Mouse (Mus musculus) spleen, postnatal 36 days (tissue): Measurements from ENCODE around the gene Cnot8.

ENCODE experiments used
- DNase-seq, 2 experiments: peaks; one replicate each; pipeline ENCODE4 v3.0.0; 2022; ENCODE audit warnings: low spot score in 2 of 2, mixed read lengths in 1 of 2

Cnot8 gene

GRCm38 (mm10) chr11:58103344-58103653 lies 654 bp upstream of the Cnot8 start:
- DNase-seq: peak in 1 of 2 experiments; percentile 4

DNA sequence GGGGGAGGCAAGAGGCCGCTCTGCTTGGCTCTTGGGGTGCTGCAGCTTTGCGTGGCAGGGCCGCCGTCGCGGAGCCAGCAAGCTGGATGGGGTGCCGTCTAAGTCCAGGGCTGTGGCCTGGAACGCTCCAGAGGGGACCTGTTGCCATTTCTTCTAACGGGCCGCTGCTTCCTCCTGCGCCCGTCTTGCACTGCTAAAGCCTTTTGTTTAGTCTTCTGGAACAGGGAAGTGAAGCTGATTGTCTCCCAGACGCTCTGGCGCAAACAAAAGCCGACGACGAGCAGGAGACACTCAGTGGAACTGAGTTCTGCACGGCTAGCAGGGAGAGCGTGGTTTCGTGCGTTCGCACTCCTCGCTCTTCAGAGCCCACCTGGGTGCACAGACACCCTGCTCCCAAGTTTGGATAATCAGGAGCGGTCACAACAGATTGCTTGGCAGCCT lies 418 bp downstream of the Cnot8 start:
- peak; percentile 48 to 62 for DNase-seq

- no peak for DNase-seq
Measured at GRCm38 (mm10) chr11:58107009-58107408, 3.1 kb downstream of the Cnot8 start.

DNA sequence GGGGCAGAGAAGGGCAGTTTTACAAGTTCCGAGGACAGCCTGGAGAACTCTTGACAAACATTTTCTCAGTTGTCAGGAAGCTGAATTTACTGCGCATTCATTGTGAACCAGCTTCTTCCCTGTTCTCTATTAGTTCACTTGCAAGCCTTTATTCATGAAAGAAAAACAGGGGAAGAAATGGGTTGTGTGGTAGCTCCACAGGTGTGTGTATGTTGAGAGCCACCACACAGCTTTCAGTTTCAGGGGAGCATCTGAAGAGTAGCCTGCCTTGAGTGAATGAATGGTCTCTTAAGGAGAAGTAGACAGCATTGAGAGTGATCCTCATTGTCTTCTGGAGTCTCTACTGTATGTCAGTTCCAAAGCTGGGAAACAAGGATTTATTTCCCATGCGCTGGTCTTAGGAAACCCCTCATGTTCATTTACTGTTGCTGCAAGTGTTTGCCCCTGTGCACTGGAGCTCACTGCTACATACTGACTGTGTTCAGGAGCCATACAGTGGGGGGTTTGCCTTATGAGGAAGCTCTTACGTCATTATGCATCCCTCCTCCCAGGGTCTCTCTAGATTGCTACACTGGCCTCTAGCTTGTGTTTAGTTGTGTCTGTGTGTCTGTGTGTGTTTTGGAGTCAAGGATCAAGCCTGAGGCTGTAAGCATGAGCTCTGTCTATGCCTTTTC lies 3.8 kb downstream of the Cnot8 start:
- DNase-seq: no peak

- no peak for DNase-seq
Measured at GRCm38 (mm10) chr11:58116560-58116959, 12.6 kb downstream of the Cnot8 start.

GRCm38 (mm10) chr11:58117044-58117652 lies 13.2 kb downstream of the Cnot8 start:
- DNase-seq: no peak

DNA sequence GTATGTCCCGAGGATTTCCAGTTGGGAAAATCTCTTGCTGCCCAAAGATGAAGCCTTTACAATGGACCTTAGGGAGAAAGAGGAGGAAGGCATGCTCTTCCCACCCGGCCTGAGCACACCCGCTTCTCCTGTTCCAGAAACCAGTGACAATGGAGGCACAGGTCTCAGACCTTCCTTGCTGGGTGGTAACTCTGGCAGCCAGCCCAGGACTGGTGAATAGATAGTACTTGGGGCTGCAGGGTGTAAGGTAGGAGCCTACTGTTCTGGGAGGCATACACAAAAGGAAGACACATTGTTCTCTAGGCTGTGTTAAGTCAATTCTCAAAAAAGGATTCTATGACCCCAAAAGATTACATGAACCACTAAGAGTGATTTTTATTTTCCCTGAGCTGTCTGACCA lies 16.7 kb downstream of the Cnot8 start:
- no peak for DNase-seq

DNA sequence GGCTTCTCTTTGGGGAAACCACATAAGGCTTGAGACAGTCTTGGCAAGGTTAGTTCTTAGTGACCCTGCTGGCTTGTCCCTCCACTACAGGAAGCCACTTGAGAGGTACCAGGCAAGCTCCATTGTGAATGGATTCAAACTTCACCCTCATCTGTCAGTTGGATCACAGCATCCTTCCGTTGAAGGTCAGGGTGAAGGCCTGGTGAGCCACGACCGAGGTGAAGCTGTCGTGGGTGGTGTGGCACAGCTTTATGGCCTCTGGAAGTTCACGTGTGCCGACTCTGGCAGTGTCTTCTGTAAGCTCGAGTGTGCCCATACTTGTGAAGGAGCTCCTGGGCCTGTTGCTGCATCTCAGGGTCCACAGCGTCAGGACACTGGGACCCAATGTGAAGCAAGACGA lies 17.4 kb downstream of the Cnot8 start:
- no peak for DNase-seq

- DNase-seq: no peak
Measured at GRCm38 (mm10) chr11:58123711-58124110, 19.8 kb downstream of the Cnot8 start.

DNA sequence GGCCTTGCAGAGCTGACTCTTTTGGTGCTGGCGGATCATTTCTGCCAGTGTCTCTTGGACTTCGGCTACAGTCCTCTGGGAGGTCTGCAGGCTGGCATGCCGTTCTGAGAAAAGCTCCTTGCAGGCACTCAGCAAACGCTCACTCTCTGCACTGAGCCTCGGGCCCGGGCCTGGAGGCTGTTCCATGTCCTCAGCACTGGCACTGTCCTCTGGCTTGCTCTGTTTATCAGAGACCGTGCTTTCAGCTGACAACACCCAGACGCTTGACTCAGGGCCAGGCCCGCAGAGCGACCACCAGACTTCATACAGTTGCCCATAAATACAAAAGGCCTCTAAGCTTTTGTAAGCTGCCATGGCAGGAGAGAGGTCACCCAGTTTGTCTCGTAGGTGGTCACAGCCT lies 21.1 kb downstream of the Cnot8 start:
- DNase-seq: no peak

DNA sequence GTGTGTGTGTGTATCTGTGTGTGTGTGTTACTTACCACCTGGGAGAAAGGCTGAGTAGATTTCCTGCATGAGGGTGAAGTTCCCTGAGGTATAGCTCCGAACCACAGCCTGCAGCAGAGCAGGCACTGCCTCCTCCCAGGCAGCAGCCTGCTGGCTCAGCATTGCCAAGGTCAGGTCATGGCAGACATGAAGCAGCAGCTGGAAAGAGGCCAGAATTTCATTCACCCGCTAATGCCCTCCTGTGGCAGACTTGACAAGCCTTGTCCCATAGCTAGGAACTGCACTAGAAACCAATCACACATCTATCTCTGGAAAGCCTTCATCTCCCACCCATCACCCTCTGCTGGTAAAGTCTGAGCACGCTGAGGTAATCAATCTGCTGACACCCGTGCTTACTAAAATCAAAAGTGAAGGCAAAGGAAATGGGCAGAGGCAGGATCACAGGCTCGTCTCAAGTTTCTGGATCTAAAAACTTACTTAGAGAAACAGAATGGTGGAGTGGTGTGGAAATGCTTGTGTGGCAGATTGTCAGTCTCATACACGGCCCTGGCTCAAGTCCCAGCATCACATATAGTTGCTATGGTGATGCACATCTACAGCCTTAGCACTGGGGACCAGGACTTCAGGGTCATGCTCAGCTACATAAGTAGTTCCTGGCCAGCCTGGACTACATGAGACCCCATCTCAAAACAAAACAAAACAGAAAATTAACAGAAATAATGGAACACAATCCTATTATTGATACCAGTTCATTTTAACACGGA lies 22.6 kb downstream of the Cnot8 start:
- peak; percentile 22 to 48 for DNase-seq

- peak in 1 of 2 experiments; percentile 31 for DNase-seq
Measured at GRCm38 (mm10) chr11:58127544-58127943, 23.6 kb downstream of the Cnot8 start.

DNA sequence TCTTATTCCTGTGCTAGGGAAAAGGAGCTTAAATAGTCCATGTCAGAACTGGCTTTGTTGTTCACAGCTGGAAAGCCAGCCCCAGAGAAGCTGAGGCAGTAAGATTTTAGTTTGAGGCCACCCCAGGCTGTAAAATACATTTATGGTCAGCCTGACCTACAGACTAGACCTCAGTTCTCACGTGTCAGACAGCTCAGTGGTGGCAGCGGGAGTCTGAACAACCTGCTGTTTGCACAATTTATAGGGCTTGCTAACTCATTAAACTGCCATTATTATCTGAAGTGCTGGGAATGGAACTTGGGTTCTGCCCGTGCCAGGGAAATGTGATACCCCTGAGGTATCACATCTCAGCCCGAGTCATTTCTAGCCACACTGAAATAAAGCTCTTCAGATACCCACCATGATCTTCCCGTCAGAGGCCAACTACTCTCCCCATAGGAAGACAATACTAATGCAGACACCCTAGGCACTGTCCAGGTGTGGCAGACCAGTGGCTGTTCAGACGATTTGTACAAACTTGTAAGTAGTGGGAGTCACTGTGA lies 25.4 kb downstream of the Cnot8 start:
- DNase-seq: no peak

DNA sequence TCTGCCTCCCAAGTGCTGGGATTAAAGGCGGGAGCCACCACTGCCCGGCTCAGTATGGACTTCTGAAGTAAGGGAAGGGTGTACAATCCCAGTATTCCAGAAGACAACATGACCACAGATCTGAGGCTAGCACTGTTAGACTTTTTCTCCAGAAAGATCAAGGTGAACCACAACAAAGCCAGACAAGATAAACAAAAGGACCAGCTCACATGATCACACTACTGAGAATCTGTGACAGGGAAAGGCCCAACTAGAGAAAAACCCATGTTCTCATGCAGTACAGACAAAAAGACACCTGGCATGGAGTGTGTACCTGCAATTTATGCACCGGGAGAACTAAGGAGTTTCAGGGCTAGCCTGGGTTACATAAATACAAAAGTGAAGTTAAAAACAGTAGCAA lies 28.1 kb downstream of the Cnot8 start:
- DNase-seq: no peak

DNA sequence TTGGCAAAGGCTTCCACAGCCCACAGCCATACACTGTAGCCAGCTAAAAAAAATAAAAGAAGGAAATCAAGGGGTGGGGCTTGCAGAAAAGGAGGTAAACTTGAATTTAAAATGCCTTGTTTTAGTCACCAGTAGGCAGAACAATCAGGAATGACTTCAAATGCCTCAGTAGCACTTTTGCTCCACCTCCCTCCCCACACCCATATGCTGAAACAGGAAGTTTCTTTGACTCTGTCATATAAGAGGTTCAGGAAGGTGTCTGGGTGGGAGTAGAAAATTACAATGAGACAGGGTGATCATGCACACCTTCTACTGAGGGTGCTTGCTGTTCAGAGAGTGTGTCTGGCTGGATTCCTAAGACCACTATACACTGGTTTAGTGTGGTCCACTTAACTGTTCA lies 30.9 kb downstream of the Cnot8 start:
- DNase-seq: peak in 1 of 2 experiments; percentile 9

GRCm38 (mm10) chr11:58135296-58135695 lies 31.3 kb downstream of the Cnot8 start:
- no peak for DNase-seq

GRCm38 (mm10) chr11:58136677-58137076 lies 32.7 kb downstream of the Cnot8 start:
- DNase-seq: no peak

- DNase-seq: no peak
Measured at GRCm38 (mm10) chr11:58138821-58139220, 34.9 kb downstream of the Cnot8 start.

DNA sequence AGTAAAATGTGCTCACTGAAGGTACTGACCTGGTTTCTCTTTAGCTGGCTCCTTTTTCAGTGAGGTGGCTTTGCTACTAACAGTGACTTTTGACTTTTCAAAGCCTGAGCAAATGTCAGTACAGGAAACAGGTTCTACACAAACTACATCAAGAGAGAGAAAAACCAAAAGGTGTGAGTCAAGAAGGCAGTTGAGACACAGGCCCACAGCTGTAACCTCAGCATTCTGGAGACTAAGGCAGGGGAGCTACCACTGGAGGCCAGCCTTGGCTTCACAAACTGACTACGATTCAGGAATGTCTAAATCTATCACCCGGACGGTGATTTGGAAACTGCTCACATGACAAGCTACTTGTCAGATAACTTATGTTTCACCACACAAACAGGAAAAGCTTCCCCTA lies 35.5 kb downstream of the Cnot8 start:
- no peak for DNase-seq

- no peak for DNase-seq
Measured at GRCm38 (mm10) chr11:58143704-58144426, 39.9 kb downstream of the Cnot8 start.

DNA sequence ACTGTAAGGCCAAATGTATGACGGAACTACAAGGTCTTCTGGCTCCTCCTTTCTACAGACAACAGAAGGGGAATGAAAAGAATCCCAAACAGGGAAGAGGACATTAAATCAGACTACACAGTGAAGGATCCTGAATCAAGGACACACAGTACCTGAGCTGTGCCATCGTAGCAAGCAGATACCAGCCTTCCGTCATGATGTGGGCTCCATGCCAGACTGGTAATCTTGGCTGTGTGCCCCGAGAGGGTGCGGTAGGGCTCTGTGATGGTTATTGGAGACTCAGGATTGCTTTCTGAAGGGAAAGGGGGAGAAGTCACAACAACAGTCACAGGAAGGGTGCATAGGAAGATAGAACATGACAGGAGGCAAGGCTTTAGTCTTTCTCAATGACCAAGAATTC lies 42.3 kb downstream of the Cnot8 start:
- peak in 1 of 2 experiments; percentile 12 for DNase-seq

DNA sequence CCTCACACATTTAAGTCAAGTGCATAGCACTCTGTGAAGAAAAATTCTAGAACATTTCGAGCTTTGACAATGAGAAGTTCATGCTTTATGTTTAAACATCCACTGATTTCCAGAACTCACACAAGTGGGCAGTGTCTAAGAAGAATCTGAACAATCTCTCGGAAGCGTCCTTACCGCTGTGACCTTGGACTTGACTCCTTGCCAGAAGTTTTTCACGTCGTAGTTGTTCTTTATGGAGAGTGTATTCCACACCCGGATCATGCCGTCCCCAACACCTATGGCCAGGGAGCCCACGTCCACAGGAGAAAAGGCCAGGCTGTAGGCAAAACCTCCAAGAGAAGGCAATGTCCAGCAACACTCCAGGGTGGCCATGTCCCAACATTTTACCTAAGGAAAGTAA lies 51.5 kb downstream of the Cnot8 start:
- no peak for DNase-seq
